Mouse (Mus musculus): Measurements from ENCODE around the gene Zfp974. TPM values are rescaled to one million over a fixed set of nuclear protein-coding genes. Genes with fewer than 3 reads are reported as not detected.
"Not testable (repeated sequence)": the region's sequence is repeated elsewhere in the genome, so short reads cannot be mapped to it uniquely, and the experiment has no call there.

The Zfp974 gene
- 7.3 and 11.4 TPM in 2 replicates for polyA plus RNA-seq (2014; fragmentation: Nextera tagmentation; extraction: Ambion mirVana)

GRCm38 (mm10) chr7:27928818-27929695, at the start of gene Zfp974:
Gene Zfp974 (minus strand): TSS chr7:27929460.
- Histone ChIP-seq H3K36me3 (ENCODE audit: control insufficient read depth, insufficient read depth, low read length) (no peaks in the 10 kb centered on the region), H3K9ac (ENCODE audit: low read depth, low read length) (peak within 1 kb of the TSS; percentile 78), H3K4me2 (replicated peaks; ENCODE audit: low read depth, low read length) (peak within 1 kb of the TSS; percentile 81), H3K4me1 (ENCODE audit: control insufficient read depth, insufficient read depth, low read length) (peaks cover 6% of the 10 kb centered on the region; the same call in 1 of the 2 replicates), H3K27ac (ENCODE audit: low read depth, low read length) (no peak within 1 kb of the TSS), H3K9me3 (ENCODE audit: control insufficient read depth, low read length) (no peaks in the 10 kb centered on the region), H3K4me3 (ENCODE audit: low read length) (peak within 1 kb of the TSS; percentile 76), H3K27me3 (ENCODE audit: control insufficient read depth, insufficient read depth, low read length) (no peaks in the 10 kb centered on the region)
- WGBS: 5% methylated on average over 40 of the region's 40 CpGs
- peak; percentile 91 for ATAC-seq (ENCODE audit: low FRiP score, low TSS enrichment)

DNA sequence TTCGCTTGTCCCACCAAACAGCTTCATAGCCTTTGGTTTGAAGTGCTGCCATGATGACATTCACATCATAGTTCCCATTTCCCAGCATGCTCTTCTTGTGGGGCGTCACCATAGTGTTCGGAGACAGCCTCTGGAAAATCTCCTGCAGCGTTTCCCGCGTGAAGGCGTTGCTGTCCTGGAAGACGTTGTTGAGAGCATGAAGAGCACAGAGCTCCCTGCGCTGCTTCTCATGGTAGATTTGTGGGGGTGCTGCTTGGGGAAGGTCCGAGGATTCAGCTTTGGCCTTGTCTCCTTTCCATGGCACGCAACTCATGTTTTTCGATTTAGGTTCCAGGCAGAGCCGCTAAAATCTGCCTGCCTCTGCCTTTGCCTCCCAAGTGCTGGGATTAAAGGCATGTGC, 20.2 kb upstream of the Zfp974 start:
- not testable (repeated sequence) for H3K4me2 ChIP-seq (replicated peaks; ENCODE audit: low read depth, low read length); H3K27ac ChIP-seq (ENCODE audit: low read depth, low read length); H3K9ac ChIP-seq (ENCODE audit: low read depth, low read length); H3K4me1 ChIP-seq (ENCODE audit: control insufficient read depth, insufficient read depth, low read length); H3K9me3 ChIP-seq (ENCODE audit: control insufficient read depth, low read length); H3K27me3 ChIP-seq (ENCODE audit: control insufficient read depth, insufficient read depth, low read length); H3K4me3 ChIP-seq (ENCODE audit: low read length); H3K36me3 ChIP-seq (ENCODE audit: control insufficient read depth, insufficient read depth, low read length); ATAC-seq (ENCODE audit: low FRiP score, low TSS enrichment)
- 93% methylated on average over 13 of the region's 13 CpGs for WGBS

- not testable (repeated sequence) for H3K9me3 ChIP-seq (ENCODE audit: control insufficient read depth, low read length); H3K4me1 ChIP-seq (ENCODE audit: control insufficient read depth, insufficient read depth, low read length); H3K27me3 ChIP-seq (ENCODE audit: control insufficient read depth, insufficient read depth, low read length); H3K4me2 ChIP-seq (replicated peaks; ENCODE audit: low read depth, low read length); H3K36me3 ChIP-seq (ENCODE audit: control insufficient read depth, insufficient read depth, low read length); H3K27ac ChIP-seq (ENCODE audit: low read depth, low read length); ATAC-seq (ENCODE audit: low FRiP score, low TSS enrichment); H3K4me3 ChIP-seq (ENCODE audit: low read length); H3K9ac ChIP-seq (ENCODE audit: low read depth, low read length)
- WGBS: 61% methylated on average over 5 of the region's 7 CpGs
Measured at GRCm38 (mm10) chr7:27941869-27942268, 12.6 kb upstream of the Zfp974 start.

GRCm38 (mm10) chr7:27933800-27934158, 4.5 kb upstream of the Zfp974 start:
- H3K9ac ChIP-seq (ENCODE audit: low read depth, low read length); H3K9me3 ChIP-seq (ENCODE audit: control insufficient read depth, low read length); H3K4me1 ChIP-seq (ENCODE audit: control insufficient read depth, insufficient read depth, low read length); ATAC-seq (ENCODE audit: low FRiP score, low TSS enrichment); H3K27me3 ChIP-seq (ENCODE audit: control insufficient read depth, insufficient read depth, low read length); H3K36me3 ChIP-seq (ENCODE audit: control insufficient read depth, insufficient read depth, low read length); H3K4me3 ChIP-seq (ENCODE audit: low read length); H3K27ac ChIP-seq (ENCODE audit: low read depth, low read length): not testable (repeated sequence)
- WGBS: 33% methylated on average over 1 of the region's 9 CpGs
- peak overlapping the region; percentile 34 for H3K4me2 ChIP-seq (replicated peaks; ENCODE audit: low read depth, low read length)

DNA sequence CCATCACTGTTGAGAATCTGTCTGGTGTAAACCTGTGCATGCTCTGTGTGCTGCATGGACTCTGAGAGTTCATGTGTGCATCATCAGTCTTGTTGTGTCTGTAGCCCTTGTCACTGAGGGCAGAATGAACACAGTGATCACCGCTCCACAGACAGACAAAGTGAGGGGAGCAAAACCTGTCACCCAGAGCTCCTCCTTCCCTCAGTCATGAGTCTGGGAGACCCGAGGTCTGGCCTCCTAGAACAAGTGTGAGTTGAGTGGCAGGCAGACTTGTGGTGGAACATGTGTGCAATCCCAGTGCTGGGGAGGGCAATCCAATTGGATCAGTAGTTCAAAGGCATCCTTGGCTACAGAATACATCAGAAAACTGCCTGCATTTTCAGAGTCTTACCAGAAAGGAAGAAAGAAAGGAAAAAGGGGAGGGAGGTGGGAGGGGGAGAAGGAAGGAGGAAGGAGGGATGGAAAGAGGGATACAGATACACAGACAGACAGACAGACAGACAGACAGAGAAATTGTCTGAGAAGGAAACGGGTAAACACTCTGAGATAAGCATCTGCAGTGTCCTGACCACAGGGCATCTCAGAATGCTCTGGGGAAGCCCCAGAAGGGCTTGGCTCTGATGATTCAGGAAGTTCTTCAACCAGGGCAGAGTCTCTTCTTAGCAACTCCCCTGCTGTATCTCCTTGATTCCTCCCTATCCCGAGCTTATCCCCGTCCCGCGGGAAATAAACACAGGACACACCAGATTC, 4.0 kb upstream of the Zfp974 start:
- Histone ChIP-seq H3K36me3 (ENCODE audit: control insufficient read depth, insufficient read depth, low read length) (no peaks in the 10 kb centered on the region), H3K4me2 (replicated peaks; ENCODE audit: low read depth, low read length) (peak overlapping the region; percentile 34), H3K9me3 (ENCODE audit: control insufficient read depth, low read length) (no peaks in the 10 kb centered on the region), H3K4me1 (ENCODE audit: control insufficient read depth, insufficient read depth, low read length) (peaks cover 6% of the 10 kb centered on the region; the same call in 1 of the 2 replicates), H3K27me3 (ENCODE audit: control insufficient read depth, insufficient read depth, low read length) (no peaks in the 10 kb centered on the region), H3K9ac (ENCODE audit: low read depth, low read length) (peak overlapping the region; percentile 34; the same call in 1 of the 2 replicates), H3K27ac (ENCODE audit: low read depth, low read length) (no peak overlapping the region), H3K4me3 (ENCODE audit: low read length) (peak overlapping the region; percentile 10; the same call in 1 of the 2 replicates)
- ATAC-seq (ENCODE audit: low FRiP score, low TSS enrichment): no peak
- WGBS: 24% methylated on average over 7 of the region's 7 CpGs

DNA sequence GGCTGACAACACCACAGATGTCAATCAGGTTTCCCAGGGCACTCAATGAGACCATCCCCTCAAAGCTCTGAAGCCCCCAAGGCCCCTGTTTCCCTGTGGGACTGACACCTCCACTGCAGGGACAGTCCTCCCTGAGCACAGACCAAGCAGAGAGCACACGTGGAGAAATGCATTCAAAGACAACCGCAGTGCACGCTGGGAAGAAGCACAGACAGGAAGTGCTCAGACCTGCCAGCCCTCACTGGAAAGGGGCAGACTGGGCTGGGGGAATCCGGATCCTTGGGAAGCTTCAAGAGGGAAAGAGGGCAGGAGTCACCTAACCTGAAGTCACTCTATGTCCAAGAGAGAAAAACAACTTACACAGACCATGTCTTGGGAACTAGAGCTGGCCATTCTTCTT, 2.2 kb downstream of the Zfp974 start:
- WGBS: 49% methylated on average over 4 of the region's 4 CpGs
- not testable (repeated sequence) for H3K9me3 ChIP-seq (ENCODE audit: control insufficient read depth, low read length); H3K27me3 ChIP-seq (ENCODE audit: control insufficient read depth, insufficient read depth, low read length); H3K27ac ChIP-seq (ENCODE audit: low read depth, low read length); ATAC-seq (ENCODE audit: low FRiP score, low TSS enrichment); H3K9ac ChIP-seq (ENCODE audit: low read depth, low read length); H3K4me1 ChIP-seq (ENCODE audit: control insufficient read depth, insufficient read depth, low read length); H3K4me3 ChIP-seq (ENCODE audit: low read length); H3K4me2 ChIP-seq (replicated peaks; ENCODE audit: low read depth, low read length); H3K36me3 ChIP-seq (ENCODE audit: control insufficient read depth, insufficient read depth, low read length)

DNA sequence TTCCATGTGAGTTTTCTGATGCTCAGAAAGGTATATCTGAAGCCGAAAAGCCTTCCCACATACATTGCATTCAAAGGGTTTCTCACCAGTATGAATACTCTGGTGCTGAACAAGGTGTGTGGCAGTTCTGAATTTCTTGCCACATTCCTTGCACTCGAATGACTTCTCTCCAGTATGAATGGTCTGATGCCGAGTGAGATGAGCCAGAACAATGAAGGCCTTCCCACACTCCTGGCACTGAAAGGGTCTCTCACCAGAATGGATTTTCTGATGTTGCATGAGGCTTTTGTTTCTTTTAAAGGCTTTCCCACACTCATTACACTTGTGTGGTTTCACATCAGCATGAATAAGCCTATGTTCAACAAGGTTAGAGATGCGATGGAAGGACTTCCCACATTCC, 18.3 kb downstream of the Zfp974 start:
- H3K27me3 ChIP-seq (ENCODE audit: control insufficient read depth, insufficient read depth, low read length): not testable (repeated sequence)
- 94% methylated on average over 3 of the region's 4 CpGs for WGBS

DNA sequence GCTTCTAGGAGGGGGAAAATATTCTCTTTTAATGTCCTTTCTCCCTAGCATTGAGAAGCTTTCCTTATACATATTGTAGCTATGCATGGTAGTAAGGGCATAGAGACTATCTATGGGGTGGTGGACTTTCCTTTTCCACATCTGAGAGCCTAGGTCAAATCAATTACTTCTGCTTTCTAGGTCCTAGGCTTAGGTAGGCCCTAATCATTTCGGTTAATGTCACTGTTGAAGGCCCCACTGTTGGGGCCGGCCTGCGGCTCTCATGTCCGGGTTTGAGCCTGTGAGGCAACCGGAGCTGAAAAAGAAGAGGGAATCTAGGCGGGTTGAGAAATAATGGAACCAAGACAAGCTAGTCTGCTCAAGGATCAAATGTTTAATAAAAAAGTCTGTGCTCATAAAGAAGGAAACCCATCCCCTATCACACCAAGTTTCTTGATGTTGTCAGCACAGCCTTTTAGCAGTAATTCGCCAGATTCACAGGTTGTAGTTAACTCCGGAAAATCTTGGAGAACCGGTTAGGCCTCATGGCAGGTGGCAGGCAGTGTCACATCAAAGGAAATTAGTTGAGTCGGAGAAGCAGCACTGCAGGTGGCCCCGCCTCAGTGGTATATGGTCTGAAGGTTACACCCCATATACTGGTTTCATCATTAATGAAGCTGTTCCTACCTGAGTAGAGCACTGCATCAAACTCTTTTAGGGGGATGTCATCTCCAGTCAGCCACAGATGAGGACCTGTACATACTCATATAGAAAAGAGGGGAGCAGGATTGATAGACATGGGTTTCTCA, 24.0 kb downstream of the Zfp974 start:
- H3K27ac ChIP-seq (ENCODE audit: low read depth, low read length): no peak overlapping the region
- no peaks in the 10 kb centered on the region for H3K4me1 ChIP-seq (ENCODE audit: control insufficient read depth, insufficient read depth, low read length)
- WGBS: 73% methylated on average over 11 of the region's 11 CpGs
- no peaks in the 10 kb centered on the region for H3K27me3 ChIP-seq (ENCODE audit: control insufficient read depth, insufficient read depth, low read length)
- no peak overlapping the region for H3K4me3 ChIP-seq (ENCODE audit: low read length)
- no peak overlapping the region for H3K9ac ChIP-seq (ENCODE audit: low read depth, low read length)
- ATAC-seq (ENCODE audit: low FRiP score, low TSS enrichment): no peak
- H3K4me2 ChIP-seq (replicated peaks; ENCODE audit: low read depth, low read length): no peak overlapping the region
- H3K9me3 ChIP-seq (ENCODE audit: control insufficient read depth, low read length): peaks cover 3% of the 10 kb centered on the region
- H3K36me3 ChIP-seq (ENCODE audit: control insufficient read depth, insufficient read depth, low read length): no peaks in the 10 kb centered on the region

More for the DNA sequence above, 18.3 kb downstream of the Zfp974 start:
- not testable (repeated sequence) for H3K36me3 ChIP-seq (ENCODE audit: control insufficient read depth, insufficient read depth, low read length); ATAC-seq (ENCODE audit: low FRiP score, low TSS enrichment); H3K9me3 ChIP-seq (ENCODE audit: control insufficient read depth, low read length); H3K4me3 ChIP-seq (ENCODE audit: low read length); H3K9ac ChIP-seq (ENCODE audit: low read depth, low read length); H3K27ac ChIP-seq (ENCODE audit: low read depth, low read length); H3K4me1 ChIP-seq (ENCODE audit: control insufficient read depth, insufficient read depth, low read length); H3K4me2 ChIP-seq (replicated peaks; ENCODE audit: low read depth, low read length)

Data from kidney, embryonic 14.5 days (tissue).